Mouse (Mus musculus): ENCODE measurements around the gene Scg3.
"Not testable (repeated sequence)": the region's sequence is repeated elsewhere in the genome, so short reads cannot be mapped to it uniquely, and the experiment has no call there.

The Scg3 gene

GRCm38 (mm10) chr9:75625556-75626307, 58.1 kb downstream of the Scg3 start, which contains the start of gene Lysmd2:
Gene Lysmd2, plus strand, starts transcription at chr9:75625741.
- peak; percentile 58 to 75 for DNase-seq (ENCODE audit: low spot score in 2 of 2)

- DNase-seq (ENCODE audit: low spot score in 2 of 2): no peak
Measured at GRCm38 (mm10) chr9:75624983-75625555, 58.8 kb downstream of the Scg3 start.

GRCm38 (mm10) chr9:75621428-75621827, 62.4 kb downstream of the Scg3 start:
- no peak for DNase-seq (ENCODE audit: low spot score in 2 of 2)

- DNase-seq (ENCODE audit: low spot score in 2 of 2): not testable (repeated sequence)
Measured at GRCm38 (mm10) chr9:75619761-75620160, 64.1 kb downstream of the Scg3 start.

- DNase-seq (ENCODE audit: low spot score in 2 of 2): no peak
Measured at GRCm38 (mm10) chr9:75618836-75619400, 64.9 kb downstream of the Scg3 start.

- no peak for DNase-seq (ENCODE audit: low spot score in 2 of 2)
Measured at GRCm38 (mm10) chr9:75616560-75616959, 67.3 kb downstream of the Scg3 start.

- DNase-seq (ENCODE audit: low spot score in 2 of 2): peak; percentile 18 to 34
Measured at GRCm38 (mm10) chr9:75610571-75611493, 73.0 kb downstream of the Scg3 start, which contains the start of gene Tmod2. Gene Tmod2, minus strand, starts transcription at chr9:75611325.

GRCm38 (mm10) chr9:75609965-75610364, 73.9 kb downstream of the Scg3 start:
- DNase-seq (ENCODE audit: low spot score in 2 of 2): no peak

- no peak for DNase-seq (ENCODE audit: low spot score in 2 of 2)
Measured at GRCm38 (mm10) chr9:75609505-75609904, 74.4 kb downstream of the Scg3 start.

GRCm38 (mm10) chr9:75607496-75607895, 76.4 kb downstream of the Scg3 start:
- DNase-seq (ENCODE audit: low spot score in 2 of 2): no peak

GRCm38 (mm10) chr9:75601510-75601909, 82.3 kb downstream of the Scg3 start:
- DNase-seq (ENCODE audit: low spot score in 2 of 2): no peak

GRCm38 (mm10) chr9:75600166-75600934, 83.5 kb downstream of the Scg3 start:
- DNase-seq (ENCODE audit: low spot score in 2 of 2): peak in 1 of 2 experiments; percentile 22

GRCm38 (mm10) chr9:75599191-75599841, 84.5 kb downstream of the Scg3 start:
- DNase-seq (ENCODE audit: low spot score in 2 of 2): no peak

GRCm38 (mm10) chr9:75597596-75597995, 86.3 kb downstream of the Scg3 start:
- no peak for DNase-seq (ENCODE audit: low spot score in 2 of 2)

- no peak for DNase-seq (ENCODE audit: low spot score in 2 of 2)
Measured at GRCm38 (mm10) chr9:75597036-75597435, 86.8 kb downstream of the Scg3 start.

- DNase-seq (ENCODE audit: low spot score in 2 of 2): no peak
Measured at GRCm38 (mm10) chr9:75593481-75593880, 90.4 kb downstream of the Scg3 start.
